Mouse (Mus musculus): Measurements from ENCODE around the gene Pigz.

Gene Pigz

DNA sequence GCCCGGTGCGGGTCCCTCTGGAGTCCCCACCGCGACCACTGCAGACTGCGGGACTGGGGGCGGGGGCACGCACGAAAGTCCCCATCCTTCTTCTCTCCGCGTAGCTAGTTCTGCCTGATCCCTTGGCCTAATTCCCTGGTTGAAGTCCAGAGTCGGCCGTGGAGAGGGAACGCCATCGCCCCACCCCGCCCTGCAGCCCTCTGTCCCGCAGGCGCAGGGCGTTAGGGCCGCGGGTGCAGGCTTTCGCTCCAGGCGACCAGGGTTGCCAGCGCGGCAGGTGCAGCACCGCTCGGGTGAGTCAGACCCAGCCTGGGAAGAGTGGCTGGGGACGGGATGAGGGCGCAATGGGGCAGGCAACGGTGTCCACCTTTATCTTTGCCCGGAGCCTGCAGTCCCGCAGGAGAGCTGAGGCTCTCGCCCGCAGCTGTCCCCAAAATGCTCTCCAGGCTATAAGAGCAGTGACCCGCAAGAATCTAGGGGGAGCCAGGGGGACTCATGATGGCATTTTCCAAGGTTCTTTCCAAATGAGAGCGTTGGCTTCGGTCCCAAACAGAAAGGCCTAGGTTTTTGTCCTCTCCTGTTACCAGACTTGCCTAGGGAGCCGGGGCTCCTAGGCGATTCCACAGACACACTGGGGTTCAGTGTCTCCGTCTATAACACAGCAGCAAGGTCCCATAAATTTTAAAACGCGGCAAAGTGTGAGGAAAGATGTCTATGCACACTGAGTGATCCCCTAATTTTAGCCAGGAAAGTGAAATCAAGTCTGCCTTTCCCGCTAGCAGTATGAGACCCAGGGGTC lies at the start of gene Pigz:
Gene Pigz (plus strand): TSS at position 101 of the 799 bp plus-strand sequence.
- peak; percentile 31 to 52 for DNase-seq

- DNase-seq: no peak
Measured at GRCm38 (mm10) chr16:31883902-31884301, 49.7 kb upstream of the Pigz start.

GRCm38 (mm10) chr16:31890907-31891306 lies 42.7 kb upstream of the Pigz start:
- no peak for DNase-seq

DNA sequence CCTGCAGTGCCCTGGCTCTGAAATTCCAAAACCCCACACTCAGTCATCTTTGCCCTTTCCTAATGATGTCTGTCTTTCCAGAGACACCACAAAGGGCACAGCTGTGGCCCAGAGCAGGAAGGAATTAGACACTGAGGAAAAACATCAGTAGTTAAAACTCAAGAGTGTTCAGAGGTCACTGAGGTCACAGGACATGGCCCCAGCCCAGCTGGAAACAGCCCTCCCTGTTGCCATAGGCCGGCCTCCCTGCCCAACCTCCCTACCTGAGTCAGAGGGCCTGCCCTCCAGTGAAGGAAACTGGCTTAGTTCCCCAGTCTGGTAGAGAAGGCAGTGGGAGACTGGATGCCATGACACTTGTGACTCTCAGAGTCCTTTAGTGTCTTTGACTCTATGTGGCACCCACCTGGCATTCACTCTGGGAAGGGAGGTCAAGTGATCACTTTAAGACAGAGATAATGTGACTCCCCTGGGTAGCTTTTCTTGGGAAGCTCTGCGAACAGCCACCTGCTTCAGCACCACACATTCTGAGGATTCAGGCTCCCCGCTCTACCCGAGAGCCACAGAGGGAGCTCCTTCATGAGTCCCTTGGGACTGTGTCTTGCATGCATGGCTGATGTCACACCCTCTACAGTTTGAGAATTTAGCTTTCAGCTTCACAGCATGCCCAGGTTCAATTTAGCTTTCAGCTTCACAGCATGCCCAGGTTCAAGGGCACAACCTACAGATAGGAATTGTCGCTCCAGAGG lies 40.1 kb upstream of the Pigz start:
- no peak for DNase-seq

GRCm38 (mm10) chr16:31896971-31897774 lies 36.5 kb upstream of the Pigz start:
- DNase-seq: peak; percentile 39 to 56

- DNase-seq: no peak
Measured at GRCm38 (mm10) chr16:31898546-31899326, 34.9 kb upstream of the Pigz start.

DNA sequence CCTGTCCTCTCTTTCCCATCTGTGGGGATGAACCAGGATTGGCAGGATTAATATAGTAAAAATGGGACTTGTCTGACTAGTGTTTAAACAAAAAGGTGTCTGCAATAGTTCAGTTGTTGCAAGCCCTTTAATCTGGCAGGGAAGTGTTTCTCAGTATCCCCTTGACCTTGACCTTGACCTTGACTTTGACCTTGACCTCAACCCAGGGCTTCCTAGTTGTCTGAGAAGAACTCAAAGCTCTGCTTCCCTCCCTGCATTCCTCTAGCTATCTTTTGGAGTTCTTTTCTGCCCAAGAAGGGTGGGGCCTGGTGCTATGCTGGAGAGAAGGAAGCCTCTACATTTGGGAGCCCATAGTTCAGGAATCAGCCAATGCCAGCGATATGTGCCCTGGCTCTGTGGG lies 31.8 kb upstream of the Pigz start:
- no peak for DNase-seq

DNA sequence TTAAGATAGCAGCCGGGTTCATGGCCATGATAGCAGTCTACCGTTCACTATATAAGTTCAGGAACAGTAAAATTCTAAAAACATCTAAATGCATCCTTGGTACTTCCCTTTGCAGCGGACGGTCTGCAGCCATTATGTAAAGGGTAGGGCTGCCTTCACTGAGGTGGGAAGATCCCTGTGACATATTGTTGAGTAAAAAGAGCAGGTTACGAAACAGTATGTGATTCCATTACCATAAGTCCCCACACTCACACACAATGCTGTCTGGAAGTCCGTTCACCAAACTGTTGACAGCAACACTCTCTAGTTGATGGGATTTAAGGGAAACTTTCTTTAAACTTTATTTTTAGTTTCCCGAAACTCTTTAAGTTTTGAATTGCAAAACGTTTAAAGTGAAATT lies 30.4 kb upstream of the Pigz start:
- no peak for DNase-seq

GRCm38 (mm10) chr16:31905331-31905730 lies 28.3 kb upstream of the Pigz start:
- DNase-seq: no peak

GRCm38 (mm10) chr16:31905891-31906825 lies 27.5 kb upstream of the Pigz start:
- no peak for DNase-seq

- DNase-seq: peak; percentile 37 to 52
Measured at GRCm38 (mm10) chr16:31906896-31907295, 26.8 kb upstream of the Pigz start.

DNA sequence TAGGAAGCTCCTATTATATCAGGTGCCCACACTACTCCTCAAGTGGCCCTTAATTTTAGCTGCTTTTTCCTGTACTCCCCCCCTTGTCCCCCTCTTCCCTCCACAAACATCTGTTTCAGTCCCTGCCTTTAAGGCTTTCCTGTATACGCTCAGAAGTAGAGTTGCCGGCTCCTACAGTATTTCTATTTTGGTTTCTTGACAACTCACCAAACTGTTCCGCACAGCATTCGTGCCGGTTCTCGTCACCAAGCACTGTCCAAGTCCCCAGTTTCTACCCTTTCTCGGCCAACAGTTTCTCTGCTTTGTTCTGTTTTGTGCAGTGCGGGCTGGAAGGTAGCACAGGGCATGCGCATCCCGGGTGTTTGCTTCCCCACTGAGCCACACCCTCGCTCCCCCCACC lies 24.7 kb upstream of the Pigz start:
- no peak for DNase-seq

GRCm38 (mm10) chr16:31910281-31910847 lies 23.3 kb upstream of the Pigz start:
- no peak for DNase-seq

- no peak for DNase-seq
Measured at GRCm38 (mm10) chr16:31917776-31918175, 15.9 kb upstream of the Pigz start.

DNA sequence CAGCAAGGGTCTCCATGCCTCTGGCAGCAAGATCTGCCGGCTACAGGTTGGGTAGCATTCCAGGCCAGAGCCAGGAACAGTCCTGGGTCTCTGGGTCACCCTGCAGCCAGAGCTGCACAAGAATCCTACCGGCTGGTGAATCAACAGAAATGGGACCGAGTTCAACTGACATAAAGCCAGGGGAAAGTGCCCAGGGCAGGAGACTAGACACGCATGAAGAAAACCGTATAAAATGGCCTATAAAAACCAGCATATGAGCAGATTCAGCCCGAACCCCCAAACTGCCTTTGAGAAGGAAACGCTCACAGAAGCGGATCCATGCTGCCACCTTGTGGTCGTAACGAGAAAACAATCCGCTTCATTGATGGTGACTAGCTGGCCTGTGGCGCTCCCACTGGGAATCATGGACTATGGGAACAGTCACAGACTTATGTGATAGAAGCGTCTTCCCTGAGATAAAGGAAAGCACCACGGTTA lies 15.4 kb upstream of the Pigz start:
- peak; percentile 62 to 80 for DNase-seq

GRCm38 (mm10) chr16:31924368-31924767 lies 9.3 kb upstream of the Pigz start:
- no peak for DNase-seq

DNA sequence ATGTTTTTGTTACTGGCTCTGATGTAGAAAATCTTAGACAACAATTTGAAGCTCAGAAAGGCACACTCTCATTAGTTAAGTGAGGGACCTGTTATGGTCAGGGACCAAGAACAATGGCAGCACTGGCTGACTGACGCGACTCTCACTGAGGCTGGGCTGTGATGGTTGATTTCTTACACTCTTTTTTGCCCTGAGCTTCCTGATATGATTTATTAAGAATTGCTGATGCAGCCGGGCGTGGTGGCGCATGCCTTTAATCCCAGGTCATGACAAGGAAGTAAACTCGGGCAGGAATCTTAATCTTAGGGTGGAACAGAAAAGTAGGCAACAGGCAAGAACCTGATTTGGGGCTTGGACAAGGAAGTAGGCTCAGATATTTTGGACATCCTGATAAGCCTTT lies 7.6 kb upstream of the Pigz start:
- no peak for DNase-seq

- DNase-seq: no peak
Measured at GRCm38 (mm10) chr16:31926547-31927182, 7.0 kb upstream of the Pigz start.

- no peak for DNase-seq
Measured at GRCm38 (mm10) chr16:31927412-31927811, 6.2 kb upstream of the Pigz start.

DNA sequence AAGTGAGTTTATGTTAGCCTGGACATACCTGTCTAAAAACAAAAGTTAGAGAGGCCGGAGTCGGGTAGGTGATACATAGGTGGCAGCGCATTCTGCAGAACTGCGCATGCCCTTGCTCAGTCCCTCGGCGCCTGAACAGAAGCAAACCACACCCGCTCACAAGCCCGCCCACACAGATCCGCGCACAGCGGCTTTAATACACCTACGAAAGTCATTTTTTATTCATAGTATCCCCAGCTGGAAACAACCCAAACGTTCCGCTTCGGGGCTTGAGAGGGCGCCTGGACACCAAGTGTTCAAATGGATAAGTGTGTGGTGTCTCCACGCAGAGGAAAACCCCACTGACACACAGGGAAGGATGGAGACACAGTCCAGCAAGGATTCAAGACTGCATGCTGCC lies 2.3 kb upstream of the Pigz start:
- DNase-seq: no peak

All from lung, postnatal 4 days (tissue).